Mouse (Mus musculus): ENCODE results near the gene Cend1. TPM values are rescaled to one million over a fixed set of nuclear protein-coding genes. Genes with fewer than 3 reads are reported as not detected.

The Cend1 gene
- 100 to 1,000 TPM; 111 to 122 TPM for total RNA-seq (2021)

- intact Hi-C loops (cut with DNase I): no loop called here
- DNase-seq: peak; percentile 65
Observed at GRCm38 (mm10) chr7:141429310-141429709, at the start of gene Cend1. Cend1 (minus strand) TSS chr7:141429491.

- intact Hi-C loops (cut with DNase I): no loop called here
- DNase-seq: no peak
Observed at GRCm38 (mm10) chr7:141478270-141478748, 49.0 kb upstream of the Cend1 start.

GRCm38 (mm10) chr7:141477578-141478269, 48.4 kb upstream of the Cend1 start:
- DNase-seq: no peak
- intact Hi-C loops (cut with DNase I): no loop called here

- no peak for DNase-seq
- intact Hi-C loops (cut with DNase I): no loop called here
Observed at GRCm38 (mm10) chr7:141476981-141477370, 47.7 kb upstream of the Cend1 start.

GRCm38 (mm10) chr7:141476226-141476980, 47.1 kb upstream of the Cend1 start:
- intact Hi-C loops (cut with DNase I): no loop called here
- no peak for DNase-seq

- no peak for DNase-seq
- intact Hi-C loops (cut with DNase I): no loop called here
Observed at GRCm38 (mm10) chr7:141475805-141476158, 46.5 kb upstream of the Cend1 start.

- DNase-seq: peak; percentile 85
- intact Hi-C loops (cut with DNase I): no loop called here
Observed at GRCm38 (mm10) chr7:141475011-141475804, 45.9 kb upstream of the Cend1 start, which contains the start of the genes Polr2l and Tspan4. Polr2l (minus strand) TSS chr7:141475132. Tspan4 (plus strand) TSS chr7:141475240.

- DNase-seq: no peak
- intact Hi-C loops (cut with DNase I): no loop called here
Observed at GRCm38 (mm10) chr7:141474160-141474559, 44.9 kb upstream of the Cend1 start.

- DNase-seq: no peak
- intact Hi-C loops (cut with DNase I): no loop called here
Observed at GRCm38 (mm10) chr7:141472763-141473162, 43.5 kb upstream of the Cend1 start.

- intact Hi-C loops (cut with DNase I): no loop called here
- DNase-seq: no peak
Observed at GRCm38 (mm10) chr7:141472226-141472625, 42.9 kb upstream of the Cend1 start.

- DNase-seq: no peak
- intact Hi-C loops (cut with DNase I): no loop called here
Observed at GRCm38 (mm10) chr7:141471236-141471635, 41.9 kb upstream of the Cend1 start.

- DNase-seq: no peak
- intact Hi-C loops (cut with DNase I): no loop called here
Observed at GRCm38 (mm10) chr7:141470637-141470944, 41.3 kb upstream of the Cend1 start.

- no peak for DNase-seq
- intact Hi-C loops (cut with DNase I): no loop called here
Observed at GRCm38 (mm10) chr7:141469901-141470636, 40.8 kb upstream of the Cend1 start.

GRCm38 (mm10) chr7:141469352-141469751, 40.1 kb upstream of the Cend1 start:
- DNase-seq: no peak
- intact Hi-C loops (cut with DNase I): no loop called here

GRCm38 (mm10) chr7:141468522-141469211, 39.4 kb upstream of the Cend1 start:
- DNase-seq: peak; percentile 59
- intact Hi-C loops (cut with DNase I): no loop called here

GRCm38 (mm10) chr7:141468164-141468521, 38.9 kb upstream of the Cend1 start:
- intact Hi-C loops (cut with DNase I): no loop called here
- DNase-seq: no peak

GRCm38 (mm10) chr7:141467230-141468030, 38.1 kb upstream of the Cend1 start, which contains the start of gene Cd151:
Cd151 (plus strand) TSS chr7:141467392.
- intact Hi-C loops (cut with DNase I): no loop called here
- DNase-seq: peak; percentile 62

GRCm38 (mm10) chr7:141466607-141467148, 37.4 kb upstream of the Cend1 start:
- intact Hi-C loops (cut with DNase I): no loop called here
- no peak for DNase-seq

GRCm38 (mm10) chr7:141466045-141466394, 36.7 kb upstream of the Cend1 start:
- no peak for DNase-seq
- intact Hi-C loops (cut with DNase I): no loop called here

All from left cerebral cortex, postnatal 4 days (tissue).